Mouse (Mus musculus) testis, adult 2 months (tissue): ENCODE measurements around the gene Epb41l2. TPM values are rescaled to one million over a fixed set of nuclear protein-coding genes. Genes with fewer than 3 reads are reported as not detected.

Experiments
- H3K27ac ChIP-seq: fragments of 200-500 bp; 2 replicates; pipeline ENCODE4 v1.5.1; 2012; ENCODE audit warnings: low read depth, low read length; ENCODE audit not compliant: control insufficient read depth, insufficient read depth
- H3K27me3 ChIP-seq: fragments of 200-500 bp; 2 replicates; pipeline ENCODE4 v1.6.1; 2012; ENCODE audit warnings: mild to moderate bottlenecking, low read length, moderate library complexity; ENCODE audit not compliant: control insufficient read depth, insufficient read depth
- H3K36me3 ChIP-seq: fragments of 200-500 bp; 2 replicates; pipeline ENCODE4 v1.6.1; 2012; ENCODE audit warnings: mild to moderate bottlenecking, low read length; ENCODE audit not compliant: control insufficient read depth, insufficient read depth
- H3K4me1 ChIP-seq: fragments of 200-500 bp; 2 replicates; pipeline ENCODE4 v1.6.1; 2012; ENCODE audit warnings: low read length; ENCODE audit not compliant: control insufficient read depth, insufficient read depth
- H3K4me3 ChIP-seq: fragments of 200-500 bp; 2 replicates; pipeline ENCODE4 v1.5.1; 2012; ENCODE audit warnings: low read depth, mild to moderate bottlenecking, low read length, moderate library complexity, mixed read lengths; ENCODE audit not compliant: control insufficient read depth
- CTCF ChIP-seq: fragments of 200-500 bp; IDR thresholded peaks from 2 replicates; pipeline ENCODE4 v1.5.1; 2012; ENCODE audit warnings: low read depth, mild to moderate bottlenecking, inconsistent platforms, low read length, moderate library complexity; ENCODE audit not compliant: control insufficient read depth, insufficient read depth, insufficient replicate concordance
- POLR2A ChIP-seq: fragments of 200-500 bp; IDR thresholded peaks from 2 replicates; pipeline ENCODE4 v1.6.1; 2012; ENCODE audit warnings: low read depth, mild to moderate bottlenecking, inconsistent platforms, low read length, moderate library complexity; ENCODE audit not compliant: control insufficient read depth
- polyA plus RNA-seq: library from polyadenylated mRNA; depleted of rRNA; stranded (reverse); fragments of >200 nt; gene quantifications from 2 replicates; pipeline ENCODE4 v1.2.3, GENCODE M21; 2012

Epb41l2 gene
- polyA plus RNA-seq, 1 experiment = 162 TPM

DNA sequence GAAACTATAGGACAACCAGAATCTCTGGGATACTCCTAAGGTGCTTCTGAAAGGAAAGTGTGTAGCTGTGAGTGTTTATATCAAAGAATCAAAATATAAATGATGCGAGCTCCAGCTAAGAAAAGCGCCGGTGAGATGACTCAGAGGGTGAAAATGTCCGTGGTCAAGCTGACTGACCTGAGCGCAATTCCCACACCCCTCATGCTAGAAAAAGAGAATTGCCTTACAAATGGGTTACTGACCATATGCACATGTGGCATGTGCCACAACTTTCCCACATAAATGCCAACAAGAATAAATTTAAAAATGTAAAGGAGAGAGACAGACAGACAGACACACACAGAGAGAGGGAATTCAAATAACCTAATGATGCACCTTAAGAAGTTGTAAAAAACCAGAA is 18.9 kb upstream of the Epb41l2 start:
- Histone ChIP-seq H3K4me3 (no peak overlapping the region), H3K4me1 (no peaks in the 10 kb centered on the region), H3K27me3 (no peaks in the 10 kb centered on the region), H3K36me3 (no peaks in the 10 kb centered on the region), H3K27ac (no peak overlapping the region)
- no peak for TF ChIP-seq POLR2A

- Histone ChIP-seq H3K4me1 (no peaks in the 10 kb centered on the region), H3K27ac (no peak overlapping the region), H3K4me3 (no peak overlapping the region), H3K36me3 (no peaks in the 10 kb centered on the region), H3K27me3 (no peaks in the 10 kb centered on the region)
- no peak for TF ChIP-seq POLR2A
Measured at GRCm38 (mm10) chr10:25342801-25343200, 16.8 kb upstream of the Epb41l2 start.

DNA sequence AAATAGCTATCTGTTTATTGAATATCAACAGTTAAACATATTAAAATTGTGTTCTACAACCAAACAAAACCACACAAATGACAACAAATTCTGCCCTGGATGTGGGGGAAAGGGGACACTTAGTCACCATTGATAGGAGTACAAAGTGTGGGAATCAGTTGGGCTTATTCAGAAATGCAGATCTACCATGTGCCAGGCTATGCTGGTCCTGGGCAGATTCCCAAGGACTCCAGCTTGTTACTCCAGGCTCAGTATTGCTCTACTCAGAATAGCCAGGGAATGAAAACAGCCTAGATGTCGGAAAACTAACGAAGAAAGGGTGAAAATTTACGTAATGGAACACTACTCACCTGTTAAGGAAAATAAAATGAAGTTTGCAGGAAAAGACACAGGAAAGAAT is 5.7 kb upstream of the Epb41l2 start:
- H3K27me3 ChIP-seq = no peaks in the 10 kb centered on the region
- TF ChIP-seq POLR2A (no peak), CTCF (no peak)
- no peaks in the 10 kb centered on the region for H3K36me3 ChIP-seq
- H3K4me3 ChIP-seq = no peak overlapping the region
- H3K27ac ChIP-seq = no peak overlapping the region
- no peaks in the 10 kb centered on the region for H3K4me1 ChIP-seq

DNA sequence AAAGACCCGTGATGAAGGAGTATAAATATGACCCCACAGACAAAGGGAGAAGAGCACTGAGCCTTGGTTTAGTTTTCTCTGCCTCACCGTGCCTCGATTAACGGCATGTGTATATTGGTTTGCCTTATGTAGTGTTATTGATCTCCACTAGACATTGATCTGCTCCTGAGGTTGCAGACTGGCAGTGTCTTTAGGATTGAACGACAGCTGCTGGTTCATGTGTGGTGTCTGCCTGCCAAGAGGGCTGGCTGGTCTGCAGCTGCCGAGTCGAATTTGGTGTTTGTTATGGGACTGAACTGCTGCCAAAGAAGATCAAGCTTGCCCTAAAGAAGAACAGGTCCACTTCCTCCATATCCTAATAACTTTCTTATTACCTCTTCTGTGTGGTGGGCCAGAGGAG is 5.2 kb upstream of the Epb41l2 start:
- no peak overlapping the region for H3K27ac ChIP-seq
- no peaks in the 10 kb centered on the region for H3K4me1 ChIP-seq
- no peaks in the 10 kb centered on the region for H3K36me3 ChIP-seq
- H3K4me3 ChIP-seq = no peak overlapping the region
- TF ChIP-seq CTCF = no peak
- TF ChIP-seq POLR2A = no peak
- H3K27me3 ChIP-seq = no peaks in the 10 kb centered on the region

DNA sequence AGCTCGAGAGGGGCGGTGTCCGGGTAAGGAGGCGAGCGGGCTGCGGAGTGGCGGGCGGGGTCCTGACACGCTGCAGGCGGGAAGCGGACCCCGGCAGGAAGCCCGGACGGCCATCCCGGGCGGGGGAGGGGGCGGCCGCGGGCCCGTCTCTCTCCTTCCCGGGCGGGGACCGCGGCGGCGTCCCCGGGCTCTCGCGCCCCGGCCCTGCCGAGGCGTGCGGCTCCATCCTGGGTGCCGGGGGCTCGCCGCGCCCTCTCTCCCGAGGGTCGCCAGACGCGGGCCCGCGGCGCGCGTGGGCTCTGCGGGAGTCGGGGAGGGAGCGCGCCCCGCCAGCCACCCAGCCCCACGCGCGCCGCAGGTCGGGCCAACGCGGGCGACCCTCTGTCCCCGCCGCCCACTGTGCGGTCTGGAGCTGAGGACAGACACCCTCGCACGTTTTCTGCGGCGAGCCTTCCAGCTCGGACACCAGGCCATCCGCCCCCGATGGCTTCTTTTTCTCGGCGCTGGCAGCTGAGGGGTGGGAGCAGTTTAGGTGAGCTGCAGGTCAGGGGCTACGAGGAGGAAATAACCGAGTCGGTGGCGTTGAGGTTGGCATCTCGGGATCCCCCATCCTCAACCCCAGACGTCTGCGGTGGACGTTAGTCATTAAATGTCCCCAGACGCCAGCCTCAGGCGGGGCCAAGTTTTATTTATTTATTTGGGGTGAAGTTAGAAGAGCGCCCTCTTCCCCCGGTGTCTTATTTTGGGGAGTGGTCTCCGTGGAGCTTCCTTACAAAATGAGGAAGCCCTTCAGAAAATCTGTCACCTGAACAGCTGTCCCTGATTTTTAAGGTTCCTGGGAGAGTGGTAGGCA is 587 bp downstream of the Epb41l2 start:
- H3K36me3 ChIP-seq = no peaks in the 10 kb centered on the region

GRCm38 (mm10) chr10:25362235-25362634 is 2.6 kb downstream of the Epb41l2 start:
- H3K4me3 ChIP-seq = no peak overlapping the region

More for the DNA sequence above, 587 bp downstream of the Epb41l2 start:
- H3K4me3 ChIP-seq = peak overlapping the region; percentile 95
- TF ChIP-seq POLR2A (no peak), CTCF (no peak)
- peak overlapping the region; percentile 84 for H3K27ac ChIP-seq
- H3K27me3 ChIP-seq = no peaks in the 10 kb centered on the region
- peaks cover 6% of the 10 kb centered on the region for H3K4me1 ChIP-seq

GRCm38 (mm10) chr10:25365158-25365557 is 5.6 kb downstream of the Epb41l2 start:
- peaks cover 8% of the 10 kb centered on the region for H3K4me1 ChIP-seq
- no peaks in the 10 kb centered on the region for H3K36me3 ChIP-seq
- TF ChIP-seq POLR2A = no peak
- no peak for TF ChIP-seq CTCF

More at GRCm38 (mm10) chr10:25362235-25362634, 2.6 kb downstream of the Epb41l2 start:
- H3K27ac ChIP-seq = no peak overlapping the region
- peaks cover 6% of the 10 kb centered on the region for H3K4me1 ChIP-seq
- no peaks in the 10 kb centered on the region for H3K36me3 ChIP-seq
- H3K27me3 ChIP-seq = no peaks in the 10 kb centered on the region
- TF ChIP-seq POLR2A = no peak
- no peak for TF ChIP-seq CTCF

More at GRCm38 (mm10) chr10:25365158-25365557, 5.6 kb downstream of the Epb41l2 start:
- no peak overlapping the region for H3K4me3 ChIP-seq
- H3K27ac ChIP-seq = no peak overlapping the region
- H3K27me3 ChIP-seq = no peaks in the 10 kb centered on the region
